Mouse (Mus musculus): Measurements from ENCODE around the gene Gm13698.
A peak's percentile ranks its signal among the peaks of the same experiment; 100 is the strongest.
"Not testable (repeated sequence)": the region's sequence is repeated elsewhere in the genome, so short reads cannot be mapped to it uniquely, and the experiment has no call there.

The Gm13698 gene

DNA sequence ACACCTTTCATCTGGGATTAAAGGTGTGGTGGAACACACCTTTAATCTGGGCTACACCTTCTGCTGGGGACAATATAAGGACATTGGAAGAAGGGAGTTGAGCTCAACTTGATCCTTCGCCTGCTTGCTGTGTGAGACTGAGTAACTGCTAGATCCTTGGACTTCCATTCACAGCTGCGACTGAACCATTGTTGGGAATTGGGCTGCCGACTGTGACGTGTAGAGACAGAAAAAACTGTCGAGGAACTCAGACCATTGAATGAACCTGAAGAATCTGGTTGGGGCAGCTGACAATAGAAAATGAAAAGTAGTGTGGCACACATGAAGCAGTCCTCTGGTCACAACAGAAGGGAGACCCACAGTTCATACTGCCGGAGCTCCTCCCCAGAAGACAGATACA lies at the start of gene Gm13698:
Gene Gm13698 (plus strand): TSS at position 301 of the 400 bp plus-strand sequence.
- not testable (repeated sequence) for DNase-seq (ENCODE audit: low spot score)

DNA sequence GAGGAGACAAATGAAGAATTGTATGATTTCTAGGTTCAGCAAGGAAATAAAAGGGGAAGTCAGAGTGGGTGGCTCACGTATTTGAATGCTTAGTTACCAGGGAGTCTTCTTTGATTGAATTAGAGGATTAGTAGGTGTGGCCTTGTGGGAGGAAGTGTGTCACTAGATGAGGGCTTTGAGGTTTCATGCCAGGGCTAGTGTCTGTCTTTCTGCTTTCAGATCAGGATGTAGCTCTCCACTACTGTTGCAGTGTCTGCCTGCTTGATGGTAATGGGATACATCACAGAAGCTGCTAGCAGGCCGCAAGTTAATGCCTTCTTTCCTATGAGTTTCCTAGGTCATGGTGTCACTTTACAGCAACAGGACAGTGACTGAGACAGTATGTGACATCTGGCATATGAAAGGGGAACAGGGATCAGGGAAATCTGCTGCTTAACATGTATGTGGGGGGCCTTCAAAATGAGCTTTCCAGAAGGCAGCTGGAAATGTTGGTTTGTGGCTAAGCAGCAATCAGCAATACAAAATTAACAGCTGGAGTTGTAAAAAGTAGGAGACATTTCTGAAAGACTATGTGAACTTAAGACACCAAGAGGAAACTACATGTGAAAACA lies 25.9 kb upstream of the Gm13698 start:
- DNase-seq (ENCODE audit: low spot score), result peak; percentile 2

DNA sequence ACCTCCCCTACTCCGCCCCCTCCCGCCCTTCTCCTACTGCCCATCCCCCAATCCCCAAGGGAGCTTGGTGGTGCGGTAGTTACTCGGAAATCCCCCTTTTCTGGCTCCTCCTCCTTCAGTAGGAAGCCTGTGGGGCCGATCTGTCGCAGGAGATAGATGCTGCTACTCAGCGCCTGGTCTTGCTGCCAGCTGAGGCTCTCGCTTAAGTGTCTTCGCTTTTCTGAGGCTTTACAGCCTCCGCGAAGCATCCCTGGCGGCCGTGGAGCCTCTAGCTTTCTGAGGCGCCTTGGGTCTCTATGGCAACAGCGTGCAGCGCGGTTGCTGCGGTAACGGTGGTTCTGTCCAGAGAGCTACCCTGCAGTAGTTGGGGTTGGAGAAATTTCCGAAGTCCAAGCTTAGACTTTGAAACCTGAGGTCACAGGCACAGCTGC lies 14.5 kb upstream of the Gm13698 start, which contains the start of gene Zswim2:
Gene Zswim2 (minus strand): TSS at position 298 of the 431 bp plus-strand sequence.
- no peak for DNase-seq (ENCODE audit: low spot score)

DNA sequence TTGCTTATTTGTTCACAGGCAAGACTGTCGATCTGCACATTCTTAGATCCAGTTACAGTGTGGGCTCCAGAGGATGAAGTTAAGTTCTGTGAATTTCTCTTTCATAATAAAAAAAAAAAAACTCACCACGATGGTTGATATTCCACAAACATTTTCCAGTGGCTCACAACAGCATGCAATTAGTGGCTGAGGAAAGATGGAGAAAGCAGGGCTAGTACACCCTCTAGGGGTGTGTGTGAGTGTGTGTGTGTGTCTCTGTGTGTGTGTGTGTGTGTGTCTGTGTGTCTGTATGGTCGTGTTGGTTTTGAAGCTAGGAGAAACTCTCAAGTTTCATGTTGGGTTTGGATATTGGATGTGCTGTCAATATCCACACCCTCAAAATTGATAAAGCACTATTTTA lies 14.1 kb upstream of the Gm13698 start:
- no peak for DNase-seq (ENCODE audit: low spot score)

DNA sequence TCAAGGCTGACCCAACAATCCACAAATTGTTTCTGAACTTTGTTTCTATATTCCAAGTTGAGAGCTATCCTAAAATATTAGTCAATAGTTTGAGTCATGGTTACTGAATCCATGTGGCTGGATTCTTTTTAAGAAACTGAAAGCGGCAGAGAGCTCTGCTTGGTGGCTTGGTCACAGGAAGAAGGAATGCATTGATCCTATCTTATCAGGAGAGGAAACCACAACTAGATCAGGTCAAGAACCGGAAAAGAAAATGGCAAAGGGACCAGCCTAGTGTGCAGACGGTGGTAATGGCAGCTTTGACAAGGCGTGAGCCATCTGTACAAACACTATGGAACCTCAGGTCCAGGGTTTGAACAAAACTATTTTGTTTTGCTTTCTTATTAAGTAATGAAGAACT lies 13.7 kb upstream of the Gm13698 start:
- no peak for DNase-seq (ENCODE audit: low spot score)

DNA sequence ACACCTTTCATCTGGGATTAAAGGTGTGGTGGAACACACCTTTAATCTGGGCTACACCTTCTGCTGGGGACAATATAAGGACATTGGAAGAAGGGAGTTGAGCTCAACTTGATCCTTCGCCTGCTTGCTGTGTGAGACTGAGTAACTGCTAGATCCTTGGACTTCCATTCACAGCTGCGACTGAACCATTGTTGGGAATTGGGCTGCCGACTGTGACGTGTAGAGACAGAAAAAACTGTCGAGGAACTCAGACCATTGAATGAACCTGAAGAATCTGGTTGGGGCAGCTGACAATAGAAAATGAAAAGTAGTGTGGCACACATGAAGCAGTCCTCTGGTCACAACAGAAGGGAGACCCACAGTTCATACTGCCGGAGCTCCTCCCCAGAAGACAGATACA lies 5.7 kb downstream of the Gm13698 start, which contains the start of gene Gm13693:
Gene Gm13693 (plus strand): TSS at position 301 of the 400 bp plus-strand sequence.
- DNase-seq (ENCODE audit: low spot score), result not testable (repeated sequence)

DNA sequence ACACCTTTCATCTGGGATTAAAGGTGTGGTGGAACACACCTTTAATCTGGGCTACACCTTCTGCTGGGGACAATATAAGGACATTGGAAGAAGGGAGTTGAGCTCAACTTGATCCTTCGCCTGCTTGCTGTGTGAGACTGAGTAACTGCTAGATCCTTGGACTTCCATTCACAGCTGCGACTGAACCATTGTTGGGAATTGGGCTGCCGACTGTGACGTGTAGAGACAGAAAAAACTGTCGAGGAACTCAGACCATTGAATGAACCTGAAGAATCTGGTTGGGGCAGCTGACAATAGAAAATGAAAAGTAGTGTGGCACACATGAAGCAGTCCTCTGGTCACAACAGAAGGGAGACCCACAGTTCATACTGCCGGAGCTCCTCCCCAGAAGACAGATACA lies 11.5 kb downstream of the Gm13698 start, which contains the start of gene Gm13695:
Gene Gm13695 (plus strand): TSS at position 301 of the 400 bp plus-strand sequence.
- not testable (repeated sequence) for DNase-seq (ENCODE audit: low spot score)

DNA sequence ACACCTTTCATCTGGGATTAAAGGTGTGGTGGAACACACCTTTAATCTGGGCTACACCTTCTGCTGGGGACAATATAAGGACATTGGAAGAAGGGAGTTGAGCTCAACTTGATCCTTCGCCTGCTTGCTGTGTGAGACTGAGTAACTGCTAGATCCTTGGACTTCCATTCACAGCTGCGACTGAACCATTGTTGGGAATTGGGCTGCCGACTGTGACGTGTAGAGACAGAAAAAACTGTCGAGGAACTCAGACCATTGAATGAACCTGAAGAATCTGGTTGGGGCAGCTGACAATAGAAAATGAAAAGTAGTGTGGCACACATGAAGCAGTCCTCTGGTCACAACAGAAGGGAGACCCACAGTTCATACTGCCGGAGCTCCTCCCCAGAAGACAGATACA lies 17.3 kb downstream of the Gm13698 start, which contains the start of gene Gm13696:
Gene Gm13696 (plus strand): TSS at position 301 of the 400 bp plus-strand sequence.
- not testable (repeated sequence) for DNase-seq (ENCODE audit: low spot score)

DNA sequence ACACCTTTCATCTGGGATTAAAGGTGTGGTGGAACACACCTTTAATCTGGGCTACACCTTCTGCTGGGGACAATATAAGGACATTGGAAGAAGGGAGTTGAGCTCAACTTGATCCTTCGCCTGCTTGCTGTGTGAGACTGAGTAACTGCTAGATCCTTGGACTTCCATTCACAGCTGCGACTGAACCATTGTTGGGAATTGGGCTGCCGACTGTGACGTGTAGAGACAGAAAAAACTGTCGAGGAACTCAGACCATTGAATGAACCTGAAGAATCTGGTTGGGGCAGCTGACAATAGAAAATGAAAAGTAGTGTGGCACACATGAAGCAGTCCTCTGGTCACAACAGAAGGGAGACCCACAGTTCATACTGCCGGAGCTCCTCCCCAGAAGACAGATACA lies 23.1 kb downstream of the Gm13698 start, which contains the start of gene Gm13694:
Gene Gm13694 (plus strand): TSS at position 301 of the 400 bp plus-strand sequence.
- not testable (repeated sequence) for DNase-seq (ENCODE audit: low spot score)

DNA sequence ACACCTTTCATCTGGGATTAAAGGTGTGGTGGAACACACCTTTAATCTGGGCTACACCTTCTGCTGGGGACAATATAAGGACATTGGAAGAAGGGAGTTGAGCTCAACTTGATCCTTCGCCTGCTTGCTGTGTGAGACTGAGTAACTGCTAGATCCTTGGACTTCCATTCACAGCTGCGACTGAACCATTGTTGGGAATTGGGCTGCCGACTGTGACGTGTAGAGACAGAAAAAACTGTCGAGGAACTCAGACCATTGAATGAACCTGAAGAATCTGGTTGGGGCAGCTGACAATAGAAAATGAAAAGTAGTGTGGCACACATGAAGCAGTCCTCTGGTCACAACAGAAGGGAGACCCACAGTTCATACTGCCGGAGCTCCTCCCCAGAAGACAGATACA lies 28.9 kb downstream of the Gm13698 start, which contains the start of gene Gm13697:
Gene Gm13697 (plus strand): TSS at position 301 of the 400 bp plus-strand sequence.
- not testable (repeated sequence) for DNase-seq (ENCODE audit: low spot score)

DNA sequence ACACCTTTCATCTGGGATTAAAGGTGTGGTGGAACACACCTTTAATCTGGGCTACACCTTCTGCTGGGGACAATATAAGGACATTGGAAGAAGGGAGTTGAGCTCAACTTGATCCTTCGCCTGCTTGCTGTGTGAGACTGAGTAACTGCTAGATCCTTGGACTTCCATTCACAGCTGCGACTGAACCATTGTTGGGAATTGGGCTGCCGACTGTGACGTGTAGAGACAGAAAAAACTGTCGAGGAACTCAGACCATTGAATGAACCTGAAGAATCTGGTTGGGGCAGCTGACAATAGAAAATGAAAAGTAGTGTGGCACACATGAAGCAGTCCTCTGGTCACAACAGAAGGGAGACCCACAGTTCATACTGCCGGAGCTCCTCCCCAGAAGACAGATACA lies 34.8 kb downstream of the Gm13698 start, which contains the start of gene Gm13691:
Gene Gm13691 (plus strand): TSS at position 301 of the 400 bp plus-strand sequence.
- not testable (repeated sequence) for DNase-seq (ENCODE audit: low spot score)

DNA sequence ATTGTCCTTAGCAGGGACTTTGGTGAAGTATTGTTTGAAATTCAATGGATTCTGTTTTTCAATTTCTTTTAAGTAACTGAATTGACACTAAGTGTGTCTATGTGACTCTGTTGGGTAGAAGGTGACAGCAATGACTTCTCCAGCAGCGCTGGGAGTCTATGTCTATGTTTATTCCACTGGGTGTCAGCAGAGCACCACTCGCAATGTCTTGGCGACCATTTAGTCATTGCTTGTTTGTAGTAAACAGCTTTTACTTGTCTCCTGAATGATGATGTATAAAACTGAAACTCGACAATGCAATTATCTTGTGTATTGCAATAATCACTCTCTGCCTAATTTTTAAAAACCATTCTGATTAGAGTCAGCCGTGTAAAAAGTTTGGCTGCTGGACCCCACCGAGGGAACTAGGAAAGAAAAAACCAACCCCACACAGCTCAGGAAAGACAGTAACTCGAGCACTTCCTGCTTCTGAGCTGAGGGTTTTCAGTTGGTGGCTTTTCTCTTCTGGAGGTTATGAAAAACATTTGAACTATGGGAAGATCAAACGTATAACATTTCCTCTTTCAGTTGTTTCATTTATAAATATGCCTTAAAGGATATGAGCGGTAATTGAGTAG lies 38.3 kb downstream of the Gm13698 start:
- peak; percentile 24 for DNase-seq (ENCODE audit: low spot score)

DNA sequence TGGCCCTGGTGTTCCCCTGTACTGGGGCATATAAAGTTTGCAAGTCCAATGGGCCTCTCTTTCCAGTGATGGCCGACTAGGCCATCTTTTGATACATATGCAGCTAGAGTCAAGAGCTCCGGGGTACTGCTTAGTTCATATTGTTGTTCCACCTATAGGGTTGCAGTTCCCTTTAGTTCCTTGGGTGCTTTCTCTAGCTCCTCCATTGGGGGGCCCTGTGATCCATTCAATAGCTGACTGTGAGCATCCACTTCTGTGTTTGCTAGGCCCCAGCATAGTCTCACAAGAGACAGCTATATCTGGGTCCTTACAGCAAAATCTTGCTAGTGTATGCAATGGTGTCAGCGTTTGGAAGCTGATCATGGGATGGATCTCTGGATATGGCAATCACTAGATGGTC lies 39.0 kb downstream of the Gm13698 start:
- DNase-seq (ENCODE audit: low spot score), result not testable (repeated sequence)
